Mouse (Mus musculus): ENCODE results near the gene P2ry2.

The P2ry2 gene

DNA sequence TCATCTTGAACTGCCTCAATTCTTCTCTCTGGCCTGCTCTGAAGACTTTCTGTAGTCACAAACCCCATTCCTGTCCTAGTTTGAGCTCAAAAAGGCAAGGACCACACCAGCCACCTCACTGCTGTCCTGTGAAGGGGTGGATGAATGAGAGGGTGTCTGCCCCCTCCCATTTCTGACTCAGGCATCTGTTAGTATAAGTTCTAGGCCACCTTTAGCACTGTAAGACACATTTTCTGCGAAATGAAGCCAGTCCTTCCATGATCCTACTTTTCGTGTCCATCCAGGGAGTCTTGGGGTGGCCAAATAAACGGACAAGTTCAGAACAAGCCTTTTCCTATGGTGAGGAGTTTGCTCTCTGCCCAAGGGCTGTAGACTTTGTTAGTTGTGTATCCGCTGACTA lies at the start of gene P2ry2:
P2ry2 (minus strand) TSS at position 326 of the 400 bp plus-strand sequence.
- DNase-seq (ENCODE audit: low read depth in 2 of 2, low spot score in 2 of 2): no peak

DNA sequence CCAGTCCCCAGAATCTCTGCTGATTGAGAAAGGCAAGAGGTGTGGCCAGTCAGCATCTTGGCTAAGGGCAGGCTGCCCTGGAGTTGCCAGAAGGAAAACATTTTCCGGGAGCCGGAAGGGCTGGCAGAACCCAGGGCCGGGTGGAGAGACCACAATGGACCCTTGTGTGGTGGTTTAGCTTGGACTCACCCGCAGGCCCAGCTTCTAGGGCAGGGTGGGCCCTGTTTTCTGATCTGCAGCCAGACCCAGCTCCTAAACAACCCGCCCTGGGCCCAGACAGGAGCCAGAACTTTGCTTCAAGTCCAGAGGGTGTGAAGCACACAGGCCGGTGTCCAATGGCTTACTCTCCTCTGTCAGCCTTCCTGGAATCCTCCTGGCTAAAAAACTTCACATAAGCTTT lies 49.6 kb upstream of the P2ry2 start:
- no peak for DNase-seq (ENCODE audit: low read depth in 2 of 2, low spot score in 2 of 2)

DNA sequence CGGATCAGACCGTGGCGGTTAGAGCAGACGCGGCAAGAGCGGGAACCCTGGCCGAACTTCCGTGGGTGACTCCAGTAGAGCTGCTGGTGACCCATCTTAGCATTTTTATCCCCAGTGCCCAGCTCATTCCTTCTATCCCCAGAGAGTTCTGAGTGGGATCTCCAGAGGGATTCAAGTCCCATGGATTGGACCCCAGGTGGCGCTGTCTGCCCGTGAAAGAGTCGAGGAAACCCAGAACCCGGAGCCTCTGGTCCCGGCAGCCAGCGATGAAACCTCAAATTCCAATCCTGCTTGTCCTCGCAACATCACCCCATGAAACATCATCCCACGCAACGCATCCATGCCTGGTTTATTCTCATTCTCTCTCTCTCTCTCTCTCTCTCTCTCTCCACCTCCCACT lies 48.7 kb upstream of the P2ry2 start:
- DNase-seq (ENCODE audit: low read depth in 2 of 2, low spot score in 2 of 2): peak; percentile 57 to 60

DNA sequence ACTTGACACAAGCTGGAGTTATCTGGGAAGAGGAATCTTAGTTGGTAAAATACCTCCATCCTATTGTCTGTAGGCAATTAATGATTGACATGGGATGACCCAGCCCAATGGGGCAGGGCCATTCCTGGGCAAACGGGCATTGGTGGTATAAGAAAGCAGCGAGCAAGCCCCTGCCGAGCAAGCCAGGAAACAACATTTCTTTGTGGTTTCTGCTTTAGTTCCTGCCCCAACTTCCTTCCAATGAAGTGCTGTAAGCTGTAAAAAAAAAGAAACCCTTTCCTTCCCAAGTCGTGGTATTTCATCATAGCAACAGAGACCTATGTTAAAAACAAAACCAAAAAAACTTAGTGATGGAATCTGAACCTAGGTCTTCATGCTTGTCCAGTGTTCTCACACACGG lies 47.8 kb upstream of the P2ry2 start:
- peak; percentile 27 to 28 for DNase-seq (ENCODE audit: low read depth in 2 of 2, low spot score in 2 of 2)

DNA sequence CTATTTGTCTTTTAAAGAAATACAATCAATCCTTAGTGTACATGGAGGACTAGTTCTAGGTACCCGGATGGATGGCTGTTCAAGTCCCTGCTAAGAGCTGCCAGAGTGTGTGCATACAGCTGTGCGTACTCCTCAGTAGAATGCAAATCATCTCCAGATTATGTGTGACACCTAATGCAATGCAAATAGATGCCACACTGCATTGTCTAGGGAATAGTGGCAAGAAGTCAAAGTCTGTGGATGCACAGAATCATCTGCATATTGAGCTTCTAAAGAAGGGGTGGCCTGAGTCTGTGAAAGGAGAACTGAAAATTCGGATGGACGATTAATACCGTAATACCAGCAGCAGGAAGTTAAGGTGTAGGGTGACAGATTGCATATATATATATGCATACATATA lies 46.5 kb upstream of the P2ry2 start:
- DNase-seq (ENCODE audit: low read depth in 2 of 2, low spot score in 2 of 2): no peak

DNA sequence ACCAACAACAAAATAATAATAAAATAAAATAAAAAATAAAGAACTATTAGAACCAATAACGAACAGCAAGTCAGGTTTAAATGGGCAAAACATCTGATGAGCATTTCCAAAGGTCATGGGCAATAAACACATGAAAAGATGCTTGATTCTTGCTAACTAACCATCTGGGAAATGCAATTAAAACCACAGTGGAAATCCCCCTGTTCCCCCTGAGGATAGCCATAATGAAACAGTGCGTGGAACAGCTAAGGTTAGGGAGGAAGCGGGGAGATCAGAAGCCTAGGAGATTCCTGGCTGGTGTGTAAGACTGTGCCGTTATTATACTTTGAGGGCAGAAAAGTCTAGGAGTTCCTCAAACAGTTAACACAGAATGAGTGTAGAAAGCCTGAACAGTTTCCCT lies 44.6 kb upstream of the P2ry2 start:
- DNase-seq (ENCODE audit: low read depth in 2 of 2, low spot score in 2 of 2): no peak

DNA sequence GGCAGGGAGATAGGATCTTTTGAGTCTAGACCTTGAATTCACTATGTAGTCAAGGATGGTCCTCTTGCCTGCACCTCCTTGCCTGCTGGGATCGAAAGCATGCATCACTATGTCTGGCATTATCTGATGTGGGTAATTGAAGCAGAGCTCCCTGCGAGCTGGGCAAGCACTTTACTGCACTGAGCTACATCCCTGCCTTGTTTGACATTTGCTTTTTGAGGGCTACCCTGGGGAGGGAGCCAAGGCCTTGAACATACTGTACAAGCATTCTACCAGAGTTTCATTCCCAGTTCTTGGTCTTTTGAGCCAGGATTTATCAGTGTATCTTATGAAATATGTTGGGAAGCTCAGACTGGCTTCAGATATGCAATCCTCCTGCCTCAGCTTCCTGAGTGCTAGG lies 40.5 kb upstream of the P2ry2 start:
- no peak for DNase-seq (ENCODE audit: low read depth in 2 of 2, low spot score in 2 of 2)

DNA sequence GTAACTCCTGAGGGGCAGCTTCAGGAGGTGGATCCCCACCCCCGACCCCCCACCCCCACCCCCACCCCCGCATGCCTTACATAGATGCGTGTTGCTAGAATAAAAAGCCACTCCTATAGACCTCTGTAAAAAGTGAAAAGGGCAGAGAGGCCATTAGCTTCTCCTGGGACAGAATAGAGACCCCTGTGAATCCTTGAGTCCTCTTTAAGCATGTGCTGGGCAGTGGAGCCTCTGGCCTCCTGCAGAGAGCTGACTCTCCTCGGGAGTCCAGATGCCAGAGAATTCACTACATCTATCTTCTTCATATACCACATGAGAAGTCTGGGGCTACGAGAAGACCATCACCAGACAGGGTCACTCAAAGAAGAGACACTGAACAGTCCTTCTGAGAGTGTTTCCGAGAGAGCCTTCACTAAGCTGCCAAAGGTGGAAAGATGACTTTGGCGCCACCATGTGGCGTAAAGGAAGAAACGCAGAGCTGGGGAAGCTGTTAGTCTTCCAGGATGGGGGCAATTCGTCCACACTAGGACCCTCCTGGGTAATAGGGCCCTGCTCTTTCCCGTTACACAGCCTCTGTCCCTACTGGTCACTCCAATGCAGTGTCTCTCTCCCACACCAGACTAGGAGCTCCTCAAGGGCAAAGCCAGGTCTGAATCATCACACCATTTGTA lies 39.0 kb upstream of the P2ry2 start:
- peak; percentile 52 to 55 for DNase-seq (ENCODE audit: low read depth in 2 of 2, low spot score in 2 of 2)

DNA sequence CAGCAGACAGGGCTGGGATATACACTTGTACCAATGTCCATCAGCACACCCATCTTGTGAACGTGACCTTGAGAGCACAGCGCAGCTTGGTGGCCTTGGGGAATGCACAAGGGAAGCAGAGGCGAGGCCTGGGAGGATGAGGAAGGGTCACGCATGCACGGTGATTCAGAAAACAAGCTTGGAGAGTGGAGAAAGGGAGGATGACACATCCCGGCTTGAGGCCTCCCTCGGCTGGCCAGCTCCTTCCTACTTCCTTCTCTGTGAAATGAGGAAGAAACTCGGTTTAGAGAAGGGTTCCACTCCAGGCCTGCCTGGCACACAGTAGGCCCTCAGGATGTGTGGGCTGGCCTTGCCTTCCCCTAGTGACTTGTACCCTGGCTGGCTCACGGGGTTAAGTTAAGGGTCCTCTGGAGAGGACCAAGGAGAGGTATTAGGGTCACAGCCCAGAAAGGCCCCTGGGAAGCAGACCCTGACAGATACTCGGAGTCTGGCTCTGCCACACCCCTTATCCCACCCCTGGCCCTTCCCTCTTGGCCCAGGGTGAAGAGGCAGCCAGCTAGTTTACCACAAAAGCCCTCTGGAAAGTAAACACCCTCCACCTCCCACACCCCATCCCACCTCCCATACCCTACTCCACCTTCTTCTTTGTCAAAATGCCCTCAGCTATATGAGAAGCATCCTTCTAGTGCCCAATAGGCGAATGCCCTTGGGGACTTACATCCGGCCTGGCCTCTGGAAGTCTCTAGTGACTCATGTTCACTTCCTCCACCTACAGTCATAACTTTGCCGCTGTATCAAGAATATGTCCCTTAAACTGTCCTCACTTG lies 38.3 kb upstream of the P2ry2 start:
- no peak for DNase-seq (ENCODE audit: low read depth in 2 of 2, low spot score in 2 of 2)

DNA sequence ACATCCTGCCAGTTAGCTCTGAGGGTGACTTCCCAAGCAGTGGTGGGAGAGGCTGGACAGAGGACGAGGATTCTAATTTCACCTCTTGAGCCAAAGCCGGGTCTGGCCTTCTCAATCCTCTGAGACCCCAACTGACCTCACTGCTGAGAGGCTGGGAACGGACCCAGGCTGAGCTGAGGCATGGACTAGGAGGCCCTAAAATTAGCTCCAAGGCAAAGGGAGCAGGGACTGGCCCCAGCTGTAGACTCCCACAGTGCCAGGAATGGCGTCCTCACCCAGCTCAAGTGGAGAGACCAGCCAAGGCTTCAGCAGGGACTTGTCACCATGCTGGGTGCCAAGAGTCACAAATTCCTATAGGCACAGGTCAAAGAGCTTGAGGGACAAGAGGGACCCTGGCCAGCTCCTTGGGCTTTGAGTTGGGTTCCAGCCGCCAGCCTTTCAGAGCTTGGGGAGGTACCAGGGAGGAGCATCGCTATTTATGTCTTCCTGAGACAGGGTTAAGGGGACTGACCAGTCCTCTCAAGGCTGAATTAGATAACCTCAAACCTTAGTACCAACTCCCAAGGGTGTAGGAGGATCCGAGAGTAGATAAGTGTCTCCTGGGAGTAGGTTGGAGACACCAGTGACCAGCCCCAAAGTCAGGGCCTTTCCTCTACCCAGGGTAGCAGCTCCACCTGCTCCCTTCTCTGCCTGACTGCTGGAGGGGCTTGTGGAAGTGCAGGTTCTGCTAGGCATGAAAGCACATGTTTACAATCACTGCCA lies 36.8 kb upstream of the P2ry2 start:
- DNase-seq (ENCODE audit: low read depth in 2 of 2, low spot score in 2 of 2): no peak

DNA sequence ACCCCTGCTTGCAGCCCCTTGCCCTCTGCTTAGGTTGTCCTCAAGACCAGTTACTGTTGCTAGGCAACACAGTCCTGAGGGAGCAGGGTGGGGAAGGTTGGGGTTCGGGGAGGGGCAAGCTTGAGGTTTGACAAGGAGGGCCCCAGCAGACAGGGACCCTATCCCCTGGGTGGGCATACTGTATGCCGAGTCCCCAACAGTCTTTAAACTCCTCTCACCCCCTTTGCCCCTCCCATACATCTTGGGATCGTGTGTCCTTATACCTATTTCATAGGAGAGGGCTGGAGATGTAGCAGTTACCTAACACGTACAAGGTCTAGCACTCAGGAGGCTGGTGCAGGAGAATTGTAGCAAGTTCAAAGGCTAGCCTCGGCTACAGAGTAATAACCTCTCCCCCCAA lies 35.6 kb upstream of the P2ry2 start:
- DNase-seq (ENCODE audit: low read depth in 2 of 2, low spot score in 2 of 2): no peak

DNA sequence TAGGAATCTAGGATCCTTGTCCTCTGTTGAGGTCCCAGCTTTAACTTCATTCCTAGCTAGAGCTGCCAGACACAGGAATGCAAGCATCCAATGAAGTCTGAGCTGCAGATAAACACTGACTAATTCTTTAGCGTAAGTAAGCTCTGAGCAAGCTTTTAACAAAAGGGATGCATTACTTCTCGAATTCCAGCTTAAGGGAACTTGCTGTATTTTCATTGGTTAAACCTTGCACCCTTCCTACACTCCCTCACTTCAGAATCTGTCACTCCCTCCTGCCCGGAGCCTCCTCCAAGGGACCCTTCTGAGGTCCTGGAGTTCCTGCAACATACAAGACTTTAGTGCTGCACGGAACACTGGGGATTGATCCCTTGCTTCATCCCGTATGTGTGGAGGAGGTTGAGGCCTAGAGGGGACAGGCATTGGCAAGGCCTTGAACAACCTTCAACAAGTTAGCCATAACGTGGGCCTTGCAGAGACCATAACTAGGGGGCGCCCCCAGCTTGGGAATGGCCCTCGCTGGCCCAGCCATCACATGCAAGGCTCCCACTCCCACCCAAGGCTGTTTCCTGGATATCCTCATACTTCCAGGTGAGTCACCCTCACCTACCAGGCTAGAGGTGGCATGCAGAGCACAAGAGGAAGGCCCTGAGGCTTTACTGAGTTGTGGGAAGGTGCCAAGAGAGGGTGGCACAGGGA lies 31.3 kb upstream of the P2ry2 start:
- no peak for DNase-seq (ENCODE audit: low read depth in 2 of 2, low spot score in 2 of 2)

DNA sequence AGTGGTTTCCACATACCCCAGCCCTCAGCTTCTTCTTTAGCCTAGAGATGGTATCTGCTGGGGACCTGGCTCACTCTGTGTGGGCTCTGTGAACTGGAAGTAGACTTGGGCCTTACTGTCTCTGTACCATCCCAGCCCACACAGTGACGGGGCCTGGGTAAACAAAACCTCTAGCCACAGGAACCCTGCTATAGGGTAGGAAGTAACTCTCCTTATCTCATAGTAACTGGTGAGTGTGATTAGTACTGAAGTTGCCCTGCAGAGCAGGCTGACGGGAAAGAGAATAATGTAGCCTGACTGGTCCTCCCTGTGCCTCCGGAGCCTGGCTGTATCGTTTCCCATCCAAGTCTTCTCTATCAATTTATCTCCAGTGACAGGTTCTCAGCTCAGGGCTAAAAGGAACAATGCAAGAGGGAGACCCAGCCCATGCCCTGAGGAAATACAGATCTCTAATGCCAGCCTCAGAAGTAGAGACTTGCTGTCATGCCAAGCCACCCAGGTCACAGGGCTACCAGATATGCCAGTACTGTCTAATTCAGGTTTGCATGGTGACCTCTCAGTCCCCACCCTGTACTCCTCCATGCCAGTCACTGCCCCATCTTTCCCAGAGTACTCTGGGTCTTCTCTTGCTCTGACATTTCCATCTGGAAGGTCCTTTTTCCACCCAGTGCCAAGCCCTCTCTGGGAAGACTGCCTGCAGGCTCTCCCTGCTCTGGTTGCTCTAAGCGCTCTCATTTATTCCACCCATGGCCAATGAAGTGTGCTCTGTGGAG lies 29.5 kb upstream of the P2ry2 start:
- no peak for DNase-seq (ENCODE audit: low read depth in 2 of 2, low spot score in 2 of 2)

DNA sequence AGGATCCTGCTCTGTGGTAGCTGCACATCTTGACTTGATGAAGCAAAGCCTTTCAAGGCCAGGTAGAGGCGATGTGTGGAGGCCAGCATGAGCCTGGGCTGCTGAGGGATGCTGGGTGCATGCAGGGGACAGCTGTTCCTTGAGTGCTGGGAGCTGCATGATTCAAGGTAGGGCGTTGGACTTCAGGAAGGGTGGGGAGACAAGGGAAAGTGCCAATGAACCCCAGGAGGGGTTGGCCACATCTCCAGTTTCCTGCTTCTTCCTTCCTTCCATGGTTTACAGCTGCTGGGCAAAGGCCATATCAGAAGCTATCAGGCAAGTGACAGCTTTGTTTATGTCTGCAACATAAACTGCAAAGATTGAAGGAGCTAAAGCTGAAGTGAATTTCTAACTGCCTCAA lies 28.9 kb upstream of the P2ry2 start:
- no peak for DNase-seq (ENCODE audit: low read depth in 2 of 2, low spot score in 2 of 2)

DNA sequence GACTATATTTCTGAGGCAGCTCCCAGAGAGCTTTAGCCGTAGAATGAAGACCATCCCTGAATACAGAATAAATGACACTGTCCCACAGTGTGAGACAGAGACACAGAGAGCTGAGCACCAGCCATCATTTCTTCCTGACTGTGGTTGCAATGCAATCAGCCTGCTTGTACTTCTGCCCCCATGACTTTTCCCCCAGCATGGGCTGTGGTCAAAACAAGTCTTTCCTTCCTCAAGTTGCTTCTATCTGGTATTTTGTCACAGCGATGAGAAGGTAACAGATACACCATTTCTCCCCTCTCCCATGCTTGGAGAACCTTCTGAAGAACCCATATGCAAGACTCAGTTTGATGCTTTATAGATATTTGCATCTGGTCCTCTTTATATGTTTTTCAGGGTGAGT lies 20.7 kb upstream of the P2ry2 start:
- no peak for DNase-seq (ENCODE audit: low read depth in 2 of 2, low spot score in 2 of 2)

DNA sequence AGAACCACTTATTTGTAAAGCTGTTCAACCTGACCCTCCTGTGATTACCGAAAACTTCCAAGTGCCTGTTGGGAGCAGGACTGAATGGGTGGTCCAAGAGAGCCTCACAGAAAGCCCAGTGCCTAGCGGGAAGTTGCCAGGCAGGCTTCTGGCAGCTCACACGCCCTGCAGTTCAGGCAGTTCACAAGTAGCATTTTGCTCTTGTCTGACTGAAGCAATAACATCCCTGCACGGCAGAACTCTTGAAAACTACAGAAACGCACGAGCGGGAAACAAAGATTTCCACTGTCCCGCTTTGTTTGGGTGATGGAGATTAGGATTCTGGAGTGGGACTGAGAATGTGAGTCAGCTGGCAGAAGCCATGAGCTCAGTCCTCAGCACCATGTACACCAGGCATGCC lies 18.6 kb upstream of the P2ry2 start:
- DNase-seq (ENCODE audit: low read depth in 2 of 2, low spot score in 2 of 2): no peak

DNA sequence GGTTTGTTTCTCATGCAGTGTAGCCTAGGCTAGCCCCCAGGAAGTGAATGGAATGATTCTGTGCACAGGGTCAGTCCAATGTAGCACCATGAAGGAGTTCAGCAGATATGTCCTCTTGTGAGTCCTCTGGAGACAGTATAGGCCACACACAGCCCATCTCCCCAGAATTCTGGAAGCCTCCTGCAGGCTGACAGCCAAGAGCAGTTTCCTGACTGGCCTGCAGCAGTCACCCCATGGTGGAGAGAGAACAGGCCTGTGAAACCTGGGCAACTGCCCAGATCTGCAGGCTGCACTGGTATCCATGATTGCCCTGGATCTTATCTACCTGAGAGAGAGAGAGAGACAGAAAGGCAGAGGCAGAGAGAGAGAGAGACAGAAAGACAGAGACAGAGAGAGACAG lies 18.1 kb upstream of the P2ry2 start:
- no peak for DNase-seq (ENCODE audit: low read depth in 2 of 2, low spot score in 2 of 2)

DNA sequence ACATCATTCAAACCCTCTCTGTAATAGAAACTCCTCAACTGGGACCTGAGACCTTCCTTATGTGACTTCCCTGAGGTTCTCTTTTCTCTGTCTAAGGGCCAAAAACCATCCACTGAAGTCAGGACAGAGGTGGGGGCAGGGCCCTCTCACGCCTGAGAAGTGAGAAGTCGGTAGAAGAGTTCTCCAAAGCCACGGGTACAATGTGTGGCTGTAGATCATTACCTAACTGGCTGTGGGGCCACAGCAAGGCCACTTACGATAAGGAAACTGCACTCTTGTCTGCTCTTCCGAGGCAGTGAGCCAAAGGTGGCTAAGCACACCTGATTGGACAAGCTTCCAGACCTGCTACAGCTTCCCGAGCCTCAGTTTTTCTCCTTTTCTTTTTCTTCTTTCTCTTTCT lies 16.8 kb upstream of the P2ry2 start:
- DNase-seq (ENCODE audit: low read depth in 2 of 2, low spot score in 2 of 2): no peak

DNA sequence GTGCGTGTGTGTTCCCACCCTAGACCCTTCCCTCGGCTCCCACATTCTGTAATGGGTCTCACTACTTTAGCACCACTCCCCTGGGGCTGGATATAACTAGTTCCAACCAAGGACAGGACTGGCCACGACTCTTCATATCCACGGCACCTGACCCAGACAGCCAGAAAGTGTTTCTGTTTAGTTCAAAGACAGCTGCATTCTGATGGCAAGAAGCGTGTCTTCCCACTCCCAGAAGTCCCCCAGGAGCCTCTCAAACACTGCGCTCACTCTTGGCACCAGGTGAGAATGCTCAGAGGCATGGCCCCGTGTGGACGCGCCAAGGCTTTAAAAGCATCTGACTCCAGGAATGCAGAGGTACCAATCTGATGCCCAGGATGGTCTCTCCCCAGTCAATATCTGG lies 16.3 kb upstream of the P2ry2 start:
- no peak for DNase-seq (ENCODE audit: low read depth in 2 of 2, low spot score in 2 of 2)

DNA sequence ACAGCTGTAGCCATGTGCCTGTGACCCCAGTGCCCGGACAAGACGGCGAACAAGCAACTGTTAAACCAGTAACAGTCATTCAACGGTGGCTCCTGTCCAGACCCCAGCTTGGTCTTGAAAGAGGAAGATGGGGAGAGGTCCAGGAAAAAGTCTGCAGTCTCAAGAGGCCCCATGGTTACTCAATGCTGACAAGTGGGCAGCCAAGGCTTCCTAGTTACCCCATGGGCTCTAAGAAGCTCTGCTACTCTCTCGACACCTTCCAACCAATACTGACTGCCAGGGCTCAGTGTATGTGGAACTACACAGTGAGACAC lies 15.7 kb upstream of the P2ry2 start:
- DNase-seq (ENCODE audit: low read depth in 2 of 2, low spot score in 2 of 2): no peak
